Comparison of ENCODE assay signal across 13 mouse cellular contexts in the genomic region with DNA sequence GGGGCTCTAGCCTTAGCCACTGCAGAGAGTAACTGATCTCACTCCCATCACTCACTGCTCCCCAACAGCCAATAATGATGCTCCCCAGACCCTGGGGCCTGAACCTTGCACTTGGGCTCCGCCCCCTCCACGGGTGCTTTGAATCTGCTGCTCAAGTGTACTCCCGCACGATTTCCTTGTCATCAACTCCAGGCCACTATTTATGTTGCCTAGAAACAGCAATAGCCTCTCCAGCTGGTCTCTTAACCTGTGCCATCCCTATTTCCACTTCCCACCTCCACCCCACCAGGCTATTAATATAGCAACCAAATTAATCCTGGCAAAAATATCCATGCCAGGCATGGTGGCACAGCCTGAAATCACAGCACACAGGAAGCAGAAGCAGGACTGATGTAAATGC. TPM values are rescaled to one million over a fixed set of nuclear protein-coding genes. Genes with fewer than 3 reads are reported as not detected.
DNase-seq lines count a peak whose midpoint lies in the region; ATAC-seq and TF ChIP-seq lines count a peak whose summit lies in the region.
"Had no signal": no experiment of that assay in that cellular context is flagged by ENCODE, and none has a peak within 500 bp of the region (broad histone marks: within the 10 kb centered on the region; RNA-seq: fewer than 3 reads in every experiment).

No protein-coding gene starts in this region.

- H3K4me3 ChIP-seq in heart, embryonic 11.5 days (ENCODE audit: low read depth, low read length), result no peak overlapping the region
- no peak overlapping the region for H3K4me3 ChIP-seq in lung, embryonic 16.5 days (ENCODE audit: low read length)
- no peak overlapping the region for H3K4me3 ChIP-seq in lung, adult 2 months (replicated peaks; ENCODE audit: extremely low read depth, low read depth, low read length)
- no peak overlapping the region for H3K4me3 ChIP-seq in heart, embryonic 16.5 days (ENCODE audit: low read length)
- H3K4me3 ChIP-seq: embryonic facial prominence, embryonic 15.5 days; limb, embryonic 13.5 days had no signal

- peaks cover 29% of the 10 kb centered on the region for H3K36me3 ChIP-seq in heart, embryonic 11.5 days (ENCODE audit: control insufficient read depth, insufficient read depth, low read length)
- peaks cover 35% of the 10 kb centered on the region for H3K36me3 ChIP-seq in lung, embryonic 16.5 days (ENCODE audit: control insufficient read depth, insufficient read depth, low read length)
- H3K36me3 ChIP-seq in heart, embryonic 16.5 days (ENCODE audit: control insufficient read depth, insufficient read depth), result peaks cover 29% of the 10 kb centered on the region

- 0 out of 2 replicates have a peak, but pooled peaks have one; percentile 37 for ATAC-seq in heart, embryonic 11.5 days (replicated peaks; ENCODE audit: insufficient number of reproducible peaks, low FRiP score, low TSS enrichment)
- ATAC-seq in lung, embryonic 16.5 days (ENCODE audit: low read depth), result peak; percentile 47; the same call in 1 of the 2 replicates
- ATAC-seq in heart, embryonic 16.5 days (replicated peaks; ENCODE audit: extremely low read depth, insufficient read depth, low FRiP score), result peak; percentile 54; the same call in 1 of the 2 replicates
- ATAC-seq: hindbrain, embryonic 16.5 days had no signal

- H3K9ac ChIP-seq in heart, embryonic 11.5 days (ENCODE audit: low read depth, low read length), result no peak overlapping the region
- no peak overlapping the region for H3K9ac ChIP-seq in lung, embryonic 16.5 days (ENCODE audit: low read length)
- H3K9ac ChIP-seq in heart, embryonic 16.5 days (ENCODE audit: low read length), result no peak overlapping the region
- H3K9ac ChIP-seq: embryonic facial prominence, embryonic 15.5 days; limb, embryonic 13.5 days had no signal

- no peak overlapping the region for H3K4me2 ChIP-seq in heart, embryonic 11.5 days
- no peak overlapping the region for H3K4me2 ChIP-seq in lung, embryonic 16.5 days (ENCODE audit: low read depth, low read length)
- H3K4me2 ChIP-seq in heart, embryonic 16.5 days (ENCODE audit: low read depth, low read length), result no peak overlapping the region
- H3K4me2 ChIP-seq: embryonic facial prominence, embryonic 15.5 days; limb, embryonic 13.5 days had no signal

- H3K4me1 ChIP-seq in heart, embryonic 11.5 days (ENCODE audit: control insufficient read depth, insufficient read depth, low read length), result peaks cover 25% of the 10 kb centered on the region
- H3K4me1 ChIP-seq in lung, embryonic 16.5 days (replicated peaks; ENCODE audit: control insufficient read depth, insufficient read depth, low read length), result no peaks in the 10 kb centered on the region
- no peaks in the 10 kb centered on the region; the same call in 1 of the 2 replicates for H3K4me1 ChIP-seq in lung, adult 2 months (ENCODE audit: control insufficient read depth, insufficient read depth, low read length)
- peaks cover 14% of the 10 kb centered on the region for H3K4me1 ChIP-seq in heart, embryonic 16.5 days (ENCODE audit: control insufficient read depth, insufficient read depth, low read length)
- H3K4me1 ChIP-seq: embryonic facial prominence, embryonic 15.5 days; limb, embryonic 13.5 days had no signal

- 38% methylated on average over 4 of the region's 4 CpGs for WGBS in heart, embryonic 11.5 days (ENCODE audit: insufficient replicate concordance)
- 33% methylated on average over 4 of the region's 4 CpGs for WGBS in lung, embryonic 16.5 days
- WGBS in lung, adult 2 months, result 33% methylated on average over 4 of the region's 4 CpGs
- 27% methylated on average over 4 of the region's 4 CpGs for WGBS in heart, embryonic 16.5 days

- H3K9me3 ChIP-seq in heart, embryonic 11.5 days (replicated peaks; ENCODE audit: control insufficient read depth, low read length), result no peaks in the 10 kb centered on the region
- H3K9me3 ChIP-seq in lung, embryonic 16.5 days (ENCODE audit: control insufficient read depth, low read length), result no peaks in the 10 kb centered on the region
- no peaks in the 10 kb centered on the region for H3K9me3 ChIP-seq in heart, embryonic 16.5 days (replicated peaks; ENCODE audit: control insufficient read depth, low read length)
- H3K9me3 ChIP-seq: embryonic facial prominence, embryonic 15.5 days; limb, embryonic 13.5 days had no signal

- intact Hi-C loops in heart, postnatal 14 days (cut with DNase I), result no loop called here

- H3K27me3 ChIP-seq in heart, embryonic 11.5 days (ENCODE audit: control insufficient read depth, insufficient read depth, low read length), result no peaks in the 10 kb centered on the region
- no peaks in the 10 kb centered on the region for H3K27me3 ChIP-seq in lung, embryonic 16.5 days (ENCODE audit: control insufficient read depth, insufficient read depth, low read depth, low read length)
- H3K27me3 ChIP-seq in heart, embryonic 16.5 days (ENCODE audit: control insufficient read depth, insufficient read depth, low read length), result no peaks in the 10 kb centered on the region
- H3K27me3 ChIP-seq: embryonic facial prominence, embryonic 15.5 days; limb, embryonic 13.5 days had no signal

- peak; percentile 19 for DNase-seq in adrenal gland, postnatal 14 days
- no peak for DNase-seq in adrenal gland, adult 8-10 months
- DNase-seq in heart, postnatal 14 days, result no peak
- no peak for DNase-seq in lung, adult 2 months
- DNase-seq in thymus, postnatal 36 days, result no peak

- no peak for TF ChIP-seq CTCF in lung, adult 2 months (IDR thresholded peaks at IDR 0.05; ENCODE audit: insufficient read depth, low read length)

- TF ChIP-seq POLR2A in lung, adult 2 months (IDR thresholded peaks at IDR 0.05; ENCODE audit: borderline replicate concordance, extremely low read depth, low read depth, low read length), result no peak

- H3K27ac ChIP-seq in heart, embryonic 11.5 days (ENCODE audit: low read depth, low read length), result no peak overlapping the region
- H3K27ac ChIP-seq in lung, embryonic 16.5 days (ENCODE audit: low read length), result no peak overlapping the region
- H3K27ac ChIP-seq in heart, embryonic 16.5 days (ENCODE audit: low read length), result peak overlapping the region; percentile 11; the same call in 1 of the 2 replicates
- H3K27ac ChIP-seq: embryonic facial prominence, embryonic 15.5 days; limb, embryonic 13.5 days; macrophage had no signal

RNA-seq across cellular contexts. Expression of a gene that starts 14.7 kb away (rescaled TPM):
- 4.2 and 6.0 TPM in 2 replicates for total RNA-seq in adrenal gland, postnatal 14 days (2021)
- total RNA-seq in adrenal gland, adult 8-10 months (2022), result 1 to 10 TPM; 2.2 to 7.1 (median 4.4) TPM
- 2.4 and 3.3 TPM in 2 replicates for polyA plus RNA-seq in heart, embryonic 11.5 days (2014; fragmentation: Nextera tagmentation; extraction: Ambion mirVana)
- 1 to 10 TPM in 1 of 2 experiments, under 1 TPM in 1; 0.29 to 1.2 TPM for total RNA-seq in heart, postnatal 14 days (2021)
- polyA plus RNA-seq in lung, embryonic 16.5 days (2015; fragmentation: Nextera tagmentation; extraction: Ambion mirVana), result 1.9 and 2.5 TPM in 2 replicates
- 1.1 and 1.8 TPM in 2 replicates for polyA plus RNA-seq in lung, adult 2 months (2012; rRNA removed)
- polyA plus RNA-seq in heart, embryonic 16.5 days (2015; fragmentation: Nextera tagmentation; extraction: Ambion mirVana), result 1.4 and 1.6 TPM in 2 replicates
- polyA plus RNA-seq: macrophage had no signal

RNA-seq across cellular contexts. Expression of a gene that starts 26.9 kb away (rescaled TPM):
- total RNA-seq in adrenal gland, postnatal 14 days (2021), result not detected in 2 replicates
- total RNA-seq in adrenal gland, adult 8-10 months (2022), result not detected
- polyA plus RNA-seq in heart, embryonic 11.5 days (2014; fragmentation: Nextera tagmentation; extraction: Ambion mirVana), result not detected in 2 replicates
- not detected for total RNA-seq in heart, postnatal 14 days (2021)
- not detected in 2 replicates for polyA plus RNA-seq in lung, embryonic 16.5 days (2015; fragmentation: Nextera tagmentation; extraction: Ambion mirVana)
- 0.63 and 0.98 TPM in 2 replicates for polyA plus RNA-seq in lung, adult 2 months (2012; rRNA removed)
- not detected in 2 replicates for polyA plus RNA-seq in heart, embryonic 16.5 days (2015; fragmentation: Nextera tagmentation; extraction: Ambion mirVana)
- total RNA-seq: layer of hippocampus, postnatal 25 days had no signal
- polyA plus RNA-seq: embryonic facial prominence, embryonic 15.5 days; hindbrain, embryonic 16.5 days; limb, embryonic 13.5 days; macrophage had no signal

RNA-seq across cellular contexts. Expression of a gene that starts 32.1 kb away (rescaled TPM):
- 42.4 and 48.1 TPM in 2 replicates for total RNA-seq in adrenal gland, postnatal 14 days (2021)
- 10 to 100 TPM; 45.5 to 63.4 (median 53.0) TPM for total RNA-seq in adrenal gland, adult 8-10 months (2022)
- polyA plus RNA-seq in heart, embryonic 11.5 days (2014; fragmentation: Nextera tagmentation; extraction: Ambion mirVana), result 29.5 and 35.7 TPM in 2 replicates
- 10 to 100 TPM; 20.7 to 23.5 TPM for total RNA-seq in heart, postnatal 14 days (2021)
- 71.0 and 75.1 TPM in 2 replicates for polyA plus RNA-seq in lung, embryonic 16.5 days (2015; fragmentation: Nextera tagmentation; extraction: Ambion mirVana)
- 114 and 121 TPM in 2 replicates for polyA plus RNA-seq in lung, adult 2 months (2012; rRNA removed)
- 27.9 and 29.2 TPM in 2 replicates for polyA plus RNA-seq in heart, embryonic 16.5 days (2015; fragmentation: Nextera tagmentation; extraction: Ambion mirVana)

RNA-seq across cellular contexts. Expression of a gene that starts 32.1 kb away (rescaled TPM):
- total RNA-seq in adrenal gland, postnatal 14 days (2021), result 30.4 and 32.4 TPM in 2 replicates
- total RNA-seq in adrenal gland, adult 8-10 months (2022), result 10 to 100 TPM; 18.9 to 39.2 (median 28.6) TPM
- 22.3 and 25.8 TPM in 2 replicates for polyA plus RNA-seq in heart, embryonic 11.5 days (2014; fragmentation: Nextera tagmentation; extraction: Ambion mirVana)
- 10 to 100 TPM; 19.7 to 20.3 TPM for total RNA-seq in heart, postnatal 14 days (2021)
- 24.6 and 31.3 TPM in 2 replicates for polyA plus RNA-seq in lung, embryonic 16.5 days (2015; fragmentation: Nextera tagmentation; extraction: Ambion mirVana)
- 12.5 and 21.1 TPM in 2 replicates for polyA plus RNA-seq in lung, adult 2 months (2012; rRNA removed)
- polyA plus RNA-seq in heart, embryonic 16.5 days (2015; fragmentation: Nextera tagmentation; extraction: Ambion mirVana), result 17.7 and 20.7 TPM in 2 replicates

RNA-seq across cellular contexts. Expression of a gene that starts 47.2 kb away (rescaled TPM):
- total RNA-seq in adrenal gland, postnatal 14 days (2021), result 18.3 and 23.2 TPM in 2 replicates
- 10 to 100 TPM; 18.9 to 32.6 (median 24.2) TPM for total RNA-seq in adrenal gland, adult 8-10 months (2022)
- 11.6 and 14.1 TPM in 2 replicates for polyA plus RNA-seq in heart, embryonic 11.5 days (2014; fragmentation: Nextera tagmentation; extraction: Ambion mirVana)
- total RNA-seq in heart, postnatal 14 days (2021), result 10 to 100 TPM; 14.9 to 15.6 TPM
- polyA plus RNA-seq in lung, embryonic 16.5 days (2015; fragmentation: Nextera tagmentation; extraction: Ambion mirVana), result 20.7 and 21.4 TPM in 2 replicates
- 5.1 and 6.5 TPM in 2 replicates for polyA plus RNA-seq in lung, adult 2 months (2012; rRNA removed)
- 10.8 and 14.1 TPM in 2 replicates for polyA plus RNA-seq in heart, embryonic 16.5 days (2015; fragmentation: Nextera tagmentation; extraction: Ambion mirVana)
